Mouse (Mus musculus): ENCODE data around the gene Kctd17.

Gene Kctd17

DNA sequence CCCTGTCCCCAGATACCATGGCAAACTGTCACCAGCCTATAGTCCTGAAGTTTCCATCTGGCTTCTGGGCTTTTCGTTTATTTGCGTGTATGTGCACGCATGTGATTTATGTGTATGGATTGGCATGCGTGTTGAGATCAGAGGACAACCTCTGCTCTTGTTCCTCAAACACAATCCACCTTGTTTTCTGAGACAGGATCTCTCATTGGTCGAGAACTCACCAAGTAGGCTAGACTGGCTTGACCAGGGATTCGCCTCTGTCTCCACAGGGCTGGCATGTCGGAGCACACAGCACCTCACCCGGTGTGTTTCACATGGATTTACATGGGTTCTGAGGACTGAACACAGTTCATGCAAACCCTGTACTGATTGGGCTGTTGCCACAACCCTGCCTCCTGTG, 14.2 kb upstream of the Kctd17 start:
- no peak for DNase-seq (ENCODE audit: low read depth, low spot score)

GRCm38 (mm10) chr15:78416937-78417336, 11.4 kb upstream of the Kctd17 start:
- DNase-seq (ENCODE audit: low read depth, low spot score) = no peak

GRCm38 (mm10) chr15:78420395-78420794, 8.0 kb upstream of the Kctd17 start:
- DNase-seq (ENCODE audit: low read depth, low spot score) = no peak

GRCm38 (mm10) chr15:78422046-78422956, 6.1 kb upstream of the Kctd17 start:
- DNase-seq (ENCODE audit: low read depth, low spot score) = peak; percentile 70

GRCm38 (mm10) chr15:78424507-78424906, 3.9 kb upstream of the Kctd17 start:
- DNase-seq (ENCODE audit: low read depth, low spot score) = no peak

- DNase-seq (ENCODE audit: low read depth, low spot score) = no peak
These were observed 3.1 kb upstream of the Kctd17 start for GRCm38 (mm10) chr15:78425230-78425629.

DNA sequence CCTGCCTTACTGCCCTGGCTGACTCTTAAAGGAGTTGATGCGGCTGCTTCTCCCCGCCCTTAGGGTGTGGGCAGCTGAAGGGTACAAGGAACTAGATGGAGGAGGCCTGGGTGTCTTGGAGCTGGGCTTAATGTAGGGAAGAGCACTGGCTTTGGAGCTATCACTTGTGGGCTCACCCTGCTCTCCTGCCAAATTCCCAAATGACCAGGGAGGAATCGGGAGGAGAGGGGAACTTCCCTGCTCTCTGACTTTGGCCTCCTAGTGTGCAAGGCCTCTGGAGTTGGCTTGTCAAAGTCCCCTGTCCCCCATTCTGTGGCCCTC, 735 bp downstream of the Kctd17 start:
- DNase-seq (ENCODE audit: low read depth, low spot score) = no peak

GRCm38 (mm10) chr15:78429871-78430622, 1.7 kb downstream of the Kctd17 start:
- no peak for DNase-seq (ENCODE audit: low read depth, low spot score)

DNA sequence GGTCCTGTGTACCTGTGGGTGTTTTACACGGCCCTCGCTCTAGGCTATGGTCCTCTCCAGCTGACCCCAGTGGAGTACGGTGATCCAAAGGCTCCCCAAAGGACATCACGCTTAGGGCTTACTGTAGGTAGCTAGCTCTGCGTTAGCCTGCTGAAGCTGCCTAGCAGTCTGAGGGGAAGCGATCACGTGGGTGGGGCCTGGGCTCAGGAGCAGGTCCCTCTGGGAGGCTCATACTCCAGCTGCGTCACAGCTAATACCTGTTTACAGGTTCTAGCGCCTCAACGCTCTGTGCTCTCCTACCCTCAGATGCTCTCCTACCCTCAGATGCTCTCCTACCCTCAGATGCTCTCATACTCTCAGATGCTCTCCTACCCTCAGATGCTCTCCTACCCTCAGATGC, 2.5 kb downstream of the Kctd17 start:
- DNase-seq (ENCODE audit: low read depth, low spot score) = no peak

GRCm38 (mm10) chr15:78431541-78432121, 3.3 kb downstream of the Kctd17 start:
- no peak for DNase-seq (ENCODE audit: low read depth, low spot score)

DNA sequence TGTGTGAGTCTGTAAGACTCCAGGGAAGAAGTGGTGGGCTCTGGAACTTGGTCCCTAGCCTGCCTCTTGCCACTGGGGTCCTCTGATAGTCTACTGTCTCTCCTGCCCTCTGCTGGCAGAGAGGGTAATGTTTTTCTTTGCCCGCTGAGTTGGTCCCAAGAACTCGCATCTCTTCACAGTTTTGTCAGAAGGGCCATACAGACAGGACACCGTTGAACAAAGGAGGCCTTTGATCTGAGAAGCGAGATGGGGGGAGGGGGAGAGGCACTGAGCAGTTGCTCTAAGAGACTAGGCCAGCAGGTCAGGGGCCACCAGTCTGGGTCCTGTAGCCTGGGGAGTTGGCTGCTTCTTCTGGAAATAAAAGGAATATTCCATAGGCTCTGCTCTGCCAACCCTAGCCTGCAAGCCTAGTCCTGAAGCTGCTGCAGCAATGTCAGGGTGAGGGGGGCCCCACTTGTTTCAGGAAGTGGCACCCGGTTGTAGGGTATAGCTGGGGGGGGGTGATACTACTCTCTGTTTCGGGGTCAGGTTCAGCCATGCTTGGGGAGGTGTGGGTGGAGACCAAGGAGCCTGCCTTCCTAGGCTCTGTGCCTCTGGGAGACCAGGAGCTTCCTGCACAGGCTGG, 6.6 kb downstream of the Kctd17 start:
- peak; percentile 48 for DNase-seq (ENCODE audit: low read depth, low spot score)

DNA sequence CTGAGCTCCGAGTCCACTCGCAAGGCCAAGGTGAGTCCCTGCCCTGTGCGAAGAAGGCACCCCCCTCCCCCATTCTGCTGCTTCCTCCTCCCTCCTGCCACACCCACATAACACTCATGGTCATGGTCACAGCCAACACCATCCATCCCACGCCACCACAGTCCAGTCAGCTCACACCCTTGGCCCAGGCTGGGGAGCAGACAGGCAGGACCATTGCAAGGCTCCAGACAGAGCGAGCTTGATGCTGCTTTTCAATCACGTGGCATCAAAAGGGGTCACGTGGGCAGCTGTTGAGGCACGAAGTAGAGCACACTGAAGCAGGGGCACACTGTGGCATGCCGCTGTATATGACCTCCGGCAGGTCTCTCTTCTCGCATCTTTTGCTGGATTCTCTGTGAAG, 7.3 kb downstream of the Kctd17 start:
- no peak for DNase-seq (ENCODE audit: low read depth, low spot score)

- DNase-seq (ENCODE audit: low read depth, low spot score) = peak; percentile 24
These were observed 8.2 kb downstream of the Kctd17 start for GRCm38 (mm10) chr15:78436380-78437192.

DNA sequence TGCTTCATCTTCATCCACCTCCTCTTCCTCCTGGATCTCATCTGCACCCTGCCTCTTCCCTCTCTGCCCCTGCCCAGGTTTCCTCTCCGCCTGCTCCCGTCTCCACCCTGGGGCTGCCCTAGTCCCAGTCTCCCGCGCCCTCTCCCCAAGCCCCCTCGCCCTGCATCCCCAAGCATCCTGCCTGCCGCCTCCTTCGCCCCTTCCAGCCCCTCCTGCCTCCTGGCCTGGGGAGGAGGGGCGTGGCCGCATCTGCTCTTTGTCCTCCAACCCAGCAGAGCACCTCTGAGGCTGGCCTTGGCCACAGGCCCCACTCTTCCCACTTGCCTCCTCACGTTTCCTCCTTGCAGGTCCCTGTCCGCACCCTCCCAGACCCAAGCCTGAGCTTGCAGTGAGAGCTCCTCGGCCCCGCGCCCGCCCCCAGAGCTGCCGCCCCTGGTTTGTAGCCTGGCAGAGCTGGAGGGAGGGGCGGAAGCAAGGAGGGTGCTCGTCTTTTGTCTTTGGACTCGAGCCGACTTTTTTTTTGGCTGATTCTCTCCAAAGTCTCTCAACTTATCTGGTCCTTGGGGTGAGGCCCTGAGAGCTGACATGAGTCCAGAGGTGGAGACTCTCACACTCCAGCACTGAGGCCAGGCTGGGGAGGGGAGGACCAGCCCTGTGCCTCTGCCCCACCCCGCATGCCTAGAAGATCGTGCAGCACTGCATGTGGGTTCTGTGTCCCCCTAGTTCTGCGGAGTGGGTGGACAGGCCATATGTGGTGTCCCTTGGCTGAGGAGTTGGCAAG, 9.1 kb downstream of the Kctd17 start:
- no peak for DNase-seq (ENCODE audit: low read depth, low spot score)

- DNase-seq (ENCODE audit: low read depth, low spot score) = no peak
These were observed 9.6 kb downstream of the Kctd17 start for GRCm38 (mm10) chr15:78438018-78438394.

- no peak for DNase-seq (ENCODE audit: low read depth, low spot score)
These were observed 10.1 kb downstream of the Kctd17 start for GRCm38 (mm10) chr15:78438505-78438904.

DNA sequence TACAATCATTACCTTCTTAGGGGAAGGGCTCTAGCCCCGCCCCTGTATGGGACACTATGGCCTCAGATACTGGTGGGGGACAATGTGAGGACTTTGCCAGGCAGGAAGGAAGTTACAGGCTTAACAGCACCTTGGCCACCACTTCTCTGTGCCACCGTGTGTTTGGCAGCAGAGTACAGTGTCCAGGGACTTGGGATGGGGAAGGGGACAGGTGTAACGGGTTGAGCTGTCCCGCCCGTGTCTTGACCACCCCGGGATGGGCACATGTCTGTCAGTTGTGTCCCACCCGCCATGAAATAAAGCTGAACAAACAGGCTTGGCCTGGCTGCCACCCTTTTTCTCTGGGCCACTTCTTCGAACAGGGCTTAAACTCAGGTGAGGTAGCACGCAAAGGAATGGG, 10.6 kb downstream of the Kctd17 start:
- no peak for DNase-seq (ENCODE audit: low read depth, low spot score)

GRCm38 (mm10) chr15:78442231-78442630, 13.9 kb downstream of the Kctd17 start:
- no peak for DNase-seq (ENCODE audit: low read depth, low spot score)

GRCm38 (mm10) chr15:78443857-78444256, 15.5 kb downstream of the Kctd17 start:
- DNase-seq (ENCODE audit: low read depth, low spot score) = no peak

GRCm38 (mm10) chr15:78447121-78447520, 18.8 kb downstream of the Kctd17 start:
- no peak for DNase-seq (ENCODE audit: low read depth, low spot score)

All from forelimb bud, embryonic 11.5 days (tissue).